Mouse (Mus musculus) kidney, postnatal 0 days (tissue): Measurements from ENCODE around the gene Nlrc5. TPM values are rescaled to one million over a fixed set of nuclear protein-coding genes. Genes with fewer than 3 reads are reported as not detected.

Experiments
- ATAC-seq: fragments of 200-750 bp; cut with Nextera tagmentation; replicated peaks from 2 replicates; pipeline ENCODE4 v1.8.0; 2017; ENCODE audit warnings: low read depth, moderate number of reproducible peaks, moderate TSS enrichment, moderate library complexity; ENCODE audit not compliant: low FRiP score
- DNase-seq: peaks from one replicate; pipeline ENCODE4 v3.0.0-alpha.2; 2016; ENCODE audit warnings: low spot score
- H3K27ac ChIP-seq: fragments of 300-500 bp; sonication (generic); 2 replicates; pipeline ENCODE4 v1.5.1; 2014; ENCODE audit warnings: mild to moderate bottlenecking
- H3K27me3 ChIP-seq: fragments of 300-500 bp; sonication (generic); 2 replicates; pipeline ENCODE4 v1.6.1; 2014; ENCODE audit warnings: low read length, mixed read lengths; ENCODE audit not compliant: insufficient read depth
- H3K36me3 ChIP-seq: fragments of 300-500 bp; sonication (generic); 2 replicates; pipeline ENCODE4 v1.6.1; 2014; ENCODE audit warnings: low read length, mixed read lengths; ENCODE audit not compliant: insufficient read depth
- H3K4me1 ChIP-seq: fragments of 300-500 bp; sonication (generic); replicated peaks from 2 replicates; pipeline ENCODE4 v1.6.1; 2014; ENCODE audit warnings: antibody characterized with exemption, low read length, mixed read lengths; ENCODE audit not compliant: insufficient read depth
- H3K4me2 ChIP-seq: fragments of 300-500 bp; sonication (generic); 2 replicates; pipeline ENCODE4 v1.6.1; 2014; ENCODE audit warnings: mild to moderate bottlenecking, low read length, moderate library complexity, mixed read lengths
- H3K4me3 ChIP-seq: fragments of 300-500 bp; sonication (generic); replicated peaks from 2 replicates; pipeline ENCODE4 v1.5.1; 2014; ENCODE audit warnings: low read depth, low read length
- H3K9ac ChIP-seq: fragments of 300-500 bp; sonication (generic); 2 replicates; pipeline ENCODE4 v1.6.1; 2014; ENCODE audit warnings: low read depth, low read length
- H3K9me3 ChIP-seq: fragments of 300-500 bp; sonication (generic); replicated peaks from 2 replicates; pipeline ENCODE4 v1.6.1; 2016; ENCODE audit warnings: low read length, inconsistent platforms, mixed read lengths
- CTCF ChIP-seq: IDR thresholded peaks from 2 replicates; pipeline ENCODE4 v1.5.1; 2016; ENCODE audit warnings: antibody characterized with exemption, low read depth, mild to moderate bottlenecking, moderate library complexity
- WGBS: fragments of 180-500 bp; shearing (Covaris S2); extraction: QIAGEN DNeasy Blood & Tissue Kit; methylation state at CpG from one replicate; pipeline ENCODE4 v1.1.7; 2014; 5-methylcytosine and 5-hydroxymethylcytosine counted together
- polyA plus RNA-seq: library from polyadenylated mRNA; unstranded; fragments of >200 nt; fragmentation: Nextera tagmentation; extraction: Ambion mirVana; gene quantifications from 2 replicates; pipeline ENCODE4 v1.2.1, GENCODE M21; 2015

Gene Nlrc5
- polyA plus RNA-seq, 1 experiment from 2014 or later = 0.28 TPM

- DNase-seq (no peak), ATAC-seq (no peak)
- H3K27me3 ChIP-seq = no peaks in the 10 kb centered on the region
- no peak overlapping the region for H3K4me2 ChIP-seq
- no peaks in the 10 kb centered on the region for H3K4me1 ChIP-seq
- no peak for TF ChIP-seq CTCF
- no peak overlapping the region for H3K9ac ChIP-seq
- H3K9me3 ChIP-seq = no peaks in the 10 kb centered on the region
- no peak overlapping the region for H3K27ac ChIP-seq
- no peaks in the 10 kb centered on the region for H3K36me3 ChIP-seq
- no peak overlapping the region for H3K4me3 ChIP-seq
- 88% methylated on average over 7 of the region's 7 CpGs for WGBS
These were observed 4.8 kb upstream of the Nlrc5 start for GRCm38 (mm10) chr8:94429376-94429775.

GRCm38 (mm10) chr8:94432212-94432611 lies 1.9 kb upstream of the Nlrc5 start:
- no peaks in the 10 kb centered on the region for H3K4me1 ChIP-seq
- no peak overlapping the region for H3K4me3 ChIP-seq
- ATAC-seq = no peak
- no peak overlapping the region for H3K4me2 ChIP-seq
- no peak overlapping the region for H3K27ac ChIP-seq
- no peaks in the 10 kb centered on the region for H3K9me3 ChIP-seq
- H3K9ac ChIP-seq = no peak overlapping the region
- H3K36me3 ChIP-seq = no peaks in the 10 kb centered on the region
- no peak for TF ChIP-seq CTCF
- DNase-seq = no peak
- H3K27me3 ChIP-seq = no peaks in the 10 kb centered on the region
- WGBS = 56% methylated on average over 3 of the region's 3 CpGs

- no peaks in the 10 kb centered on the region for H3K4me1 ChIP-seq
- no peaks in the 10 kb centered on the region for H3K27me3 ChIP-seq
- H3K36me3 ChIP-seq = no peaks in the 10 kb centered on the region
- H3K9ac ChIP-seq = no peak overlapping the region
- H3K4me2 ChIP-seq = no peak overlapping the region
- no peak overlapping the region for H3K4me3 ChIP-seq
- DNase-seq (no peak), ATAC-seq (no peak)
- WGBS = 82% methylated on average over 3 of the region's 3 CpGs
- TF ChIP-seq CTCF = no peak
- H3K9me3 ChIP-seq = no peaks in the 10 kb centered on the region
- no peak overlapping the region for H3K27ac ChIP-seq
These were observed 802 bp downstream of the Nlrc5 start for GRCm38 (mm10) chr8:94434958-94435357.

- 92% methylated on average over 15 of the region's 15 CpGs for WGBS
- Histone ChIP-seq H3K4me1 (no peaks in the 10 kb centered on the region), H3K36me3 (no peaks in the 10 kb centered on the region), H3K9me3 (no peaks in the 10 kb centered on the region), H3K9ac (no peak overlapping the region), H3K27me3 (no peaks in the 10 kb centered on the region), H3K4me3 (no peak overlapping the region), H3K4me2 (no peak overlapping the region), H3K27ac (no peak overlapping the region)
- DNase-seq = no peak
- ATAC-seq = no peak
- TF ChIP-seq CTCF = no peak
These were observed 1.4 kb downstream of the Nlrc5 start for GRCm38 (mm10) chr8:94435397-94436111.

GRCm38 (mm10) chr8:94436112-94436572 lies 2.0 kb downstream of the Nlrc5 start:
- ATAC-seq = no peak
- Histone ChIP-seq H3K4me3 (no peak overlapping the region), H3K4me1 (no peaks in the 10 kb centered on the region), H3K27ac (no peak overlapping the region), H3K9me3 (no peaks in the 10 kb centered on the region), H3K4me2 (no peak overlapping the region), H3K36me3 (no peaks in the 10 kb centered on the region), H3K9ac (no peak overlapping the region), H3K27me3 (no peaks in the 10 kb centered on the region)
- no peak for DNase-seq
- no peak for TF ChIP-seq CTCF
- WGBS = 87% methylated on average over 5 of the region's 5 CpGs

GRCm38 (mm10) chr8:94436900-94437299 lies 2.7 kb downstream of the Nlrc5 start:
- no peak overlapping the region for H3K27ac ChIP-seq
- H3K9me3 ChIP-seq = no peaks in the 10 kb centered on the region
- ATAC-seq (no peak), DNase-seq (no peak)
- TF ChIP-seq CTCF = no peak
- no peaks in the 10 kb centered on the region for H3K27me3 ChIP-seq
- H3K4me1 ChIP-seq = no peaks in the 10 kb centered on the region
- WGBS = 71% methylated on average over 3 of the region's 3 CpGs
- no peak overlapping the region for H3K4me2 ChIP-seq
- H3K4me3 ChIP-seq = no peak overlapping the region
- no peaks in the 10 kb centered on the region for H3K36me3 ChIP-seq
- no peak overlapping the region for H3K9ac ChIP-seq

- H3K4me1 ChIP-seq = no peaks in the 10 kb centered on the region
- no peaks in the 10 kb centered on the region for H3K27me3 ChIP-seq
- no peak for DNase-seq
- H3K4me3 ChIP-seq = no peak overlapping the region
- ATAC-seq = no peak
- H3K27ac ChIP-seq = no peak overlapping the region
- H3K9ac ChIP-seq = no peak overlapping the region
- no peaks in the 10 kb centered on the region for H3K9me3 ChIP-seq
- no peak for TF ChIP-seq CTCF
- no peaks in the 10 kb centered on the region for H3K36me3 ChIP-seq
- 90% methylated on average over 5 of the region's 5 CpGs for WGBS
- no peak overlapping the region for H3K4me2 ChIP-seq
These were observed 4.5 kb downstream of the Nlrc5 start for GRCm38 (mm10) chr8:94438659-94439058.
